Mouse (Mus musculus) gastrocnemius, postnatal 4 days (tissue): Measurements from ENCODE around the gene Atp6v1g2. TPM values are rescaled to one million over a fixed set of nuclear protein-coding genes. Genes with fewer than 3 reads are reported as not detected.
"Not testable (repeated sequence)": the region's sequence is repeated elsewhere in the genome, so short reads cannot be mapped to it uniquely, and the experiment has no call there.

Experiments
- DNase-seq, 2 experiments: peaks; one replicate each; pipeline ENCODE4 v3.0.0; 2021 to 2022; ENCODE audit warnings: low spot score in 2 of 2, mixed read lengths in 2 of 2
- total RNA-seq, 2 experiments: library from RNA; stranded (reverse); gene quantifications; 2 replicates each; pipeline ENCODE4 v1.2.3; 2021

The Atp6v1g2 gene
- total RNA-seq, 2 experiments from 2014 or later: 2.7 to 3.2 TPM

DNA sequence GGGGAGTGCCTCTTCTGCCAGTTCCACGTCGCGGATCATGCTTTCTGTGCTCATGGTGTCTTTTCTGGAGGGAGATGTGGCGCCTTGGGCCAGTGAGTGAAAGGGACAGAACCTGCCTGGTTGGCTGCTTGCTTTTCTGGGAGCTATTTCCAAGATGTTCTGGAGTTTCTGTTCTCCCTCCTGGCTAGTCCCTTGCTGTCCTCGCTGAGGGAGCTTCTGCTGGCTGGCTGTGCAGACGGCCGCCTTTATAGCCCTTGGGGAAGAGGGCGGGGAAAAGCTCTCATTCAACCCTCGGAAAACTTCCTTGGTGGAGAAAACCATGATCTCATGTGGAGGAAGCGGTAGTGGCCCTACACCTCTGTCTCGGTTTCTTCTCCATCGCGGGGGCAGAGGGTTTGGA lies 31.7 kb upstream of the Atp6v1g2 start, which contains the start of gene Tnf:
TSS of gene Tnf (minus strand) at position 221 of the 400 bp plus-strand sequence.
- peak in 1 of 2 experiments; percentile 52 for DNase-seq

DNA sequence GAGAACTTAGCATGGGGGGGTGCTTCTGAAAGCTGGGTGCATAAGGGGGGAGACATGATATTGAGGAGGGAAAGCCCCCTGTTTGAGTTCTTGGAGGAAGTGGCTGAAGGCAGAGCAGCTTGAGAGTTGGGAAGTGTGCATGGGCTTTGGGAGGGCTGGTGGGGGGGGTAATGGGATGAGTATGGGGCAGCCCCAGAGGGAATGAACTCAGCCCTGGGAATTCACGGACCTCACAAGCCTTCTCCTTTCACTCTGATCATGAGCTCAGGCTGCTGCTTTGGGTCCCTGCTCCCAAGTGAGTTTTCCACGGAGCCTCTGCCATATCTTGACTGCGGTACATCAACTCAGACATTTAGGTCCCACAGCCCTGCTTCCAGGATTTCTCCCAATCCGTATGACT lies 31.0 kb upstream of the Atp6v1g2 start:
- no peak for DNase-seq

DNA sequence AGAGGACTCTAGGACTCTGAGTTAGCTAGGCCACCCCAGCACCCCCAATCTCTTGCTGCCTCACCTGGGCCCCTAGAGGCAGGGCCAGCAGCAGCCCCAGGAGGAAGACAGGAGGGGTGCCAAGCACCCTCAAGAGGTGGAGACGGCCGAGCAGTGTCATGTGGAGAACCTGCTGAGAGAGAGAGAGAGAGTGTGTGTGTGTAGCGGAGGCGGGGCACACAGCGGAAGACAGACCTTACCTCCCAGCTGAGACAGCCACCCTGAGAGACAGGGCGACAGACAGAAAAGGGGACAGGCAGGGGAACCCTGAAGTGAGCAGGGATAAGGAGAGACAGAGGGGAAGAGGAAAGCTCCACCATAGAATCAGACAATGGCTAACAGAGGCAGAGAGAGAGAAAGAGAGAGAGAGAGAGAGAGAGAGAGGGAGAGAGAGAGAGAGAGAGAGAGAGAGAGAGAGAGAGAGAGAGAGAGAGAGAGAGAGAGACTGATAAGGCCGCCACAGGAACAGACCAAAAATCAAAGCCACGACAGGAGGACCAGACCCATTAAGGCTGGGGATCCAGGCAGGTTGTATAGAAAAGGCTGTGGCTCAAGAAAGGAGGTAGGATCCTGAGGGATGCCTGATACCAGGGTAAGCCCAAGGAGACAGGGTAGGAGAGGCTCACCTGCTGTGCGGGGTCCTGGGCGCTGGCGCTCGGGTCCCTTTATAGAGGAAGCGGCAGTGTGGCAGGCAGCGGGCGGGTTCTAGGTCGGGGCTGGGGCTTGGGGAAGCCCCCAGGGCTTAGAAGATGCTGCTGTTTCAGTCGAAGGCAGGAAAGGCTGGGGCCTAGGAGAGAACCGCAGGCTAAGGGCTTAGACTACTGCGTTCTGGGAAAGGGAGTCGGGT lies 28.7 kb upstream of the Atp6v1g2 start, which contains the start of gene Lta:
TSS of gene Lta (minus strand) at position 858 of the 886 bp plus-strand sequence.
- no peak for DNase-seq

DNA sequence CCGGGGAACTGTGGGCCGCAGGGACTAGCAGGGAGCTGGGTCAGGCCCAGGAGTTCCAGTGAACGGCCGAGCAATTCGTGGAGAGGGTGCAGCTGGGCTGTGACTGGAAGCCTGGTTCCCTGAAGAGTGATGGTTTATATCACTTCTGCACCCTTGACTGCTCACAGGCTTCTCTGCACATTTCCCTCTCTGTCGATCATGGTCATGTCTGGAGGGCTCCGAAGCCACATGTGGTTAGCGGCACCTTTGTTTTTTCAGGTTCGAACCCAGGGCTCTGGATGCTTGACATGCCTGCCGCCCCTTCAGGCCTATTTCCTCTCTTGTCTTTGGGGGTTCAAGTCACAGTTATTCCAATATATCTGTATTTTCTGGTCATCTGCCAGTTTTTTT lies 28.1 kb upstream of the Atp6v1g2 start:
- no peak for DNase-seq

DNA sequence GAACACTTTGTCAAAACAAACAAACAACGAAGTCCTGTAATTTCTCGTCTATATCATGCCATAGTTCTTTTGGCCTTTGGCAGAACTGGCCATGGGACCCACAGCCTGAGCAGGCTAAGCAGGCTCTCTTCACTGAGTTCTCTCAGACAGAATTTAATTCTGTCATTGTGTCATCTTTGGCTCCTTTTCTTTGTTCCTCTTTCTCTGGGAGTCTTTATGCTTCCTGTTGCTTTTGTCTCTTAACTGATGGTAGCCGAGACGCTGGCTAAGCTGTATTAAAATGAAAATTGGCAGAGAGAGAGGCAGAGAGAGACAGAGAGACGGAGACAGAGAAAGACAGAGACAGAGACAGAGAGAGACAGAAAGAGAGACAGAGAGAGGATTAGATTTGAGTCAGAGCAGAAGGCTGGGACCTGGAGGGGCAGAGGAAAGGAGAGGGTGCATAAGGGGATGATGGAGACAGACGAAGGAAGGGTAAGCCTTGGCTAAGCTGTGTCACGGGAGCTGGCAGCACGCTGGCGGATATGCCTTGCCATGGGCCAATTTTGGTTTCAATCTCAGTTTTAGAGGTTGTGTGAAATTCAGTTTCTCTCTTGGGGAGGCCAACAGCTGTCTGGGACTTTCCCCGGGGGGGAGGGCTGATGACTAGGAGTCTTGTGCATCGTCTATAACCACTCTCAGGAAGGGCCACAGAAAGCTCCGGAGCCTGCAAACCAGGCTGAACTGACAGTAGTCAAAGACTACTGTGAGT lies 23.5 kb upstream of the Atp6v1g2 start:
- DNase-seq: no peak

DNA sequence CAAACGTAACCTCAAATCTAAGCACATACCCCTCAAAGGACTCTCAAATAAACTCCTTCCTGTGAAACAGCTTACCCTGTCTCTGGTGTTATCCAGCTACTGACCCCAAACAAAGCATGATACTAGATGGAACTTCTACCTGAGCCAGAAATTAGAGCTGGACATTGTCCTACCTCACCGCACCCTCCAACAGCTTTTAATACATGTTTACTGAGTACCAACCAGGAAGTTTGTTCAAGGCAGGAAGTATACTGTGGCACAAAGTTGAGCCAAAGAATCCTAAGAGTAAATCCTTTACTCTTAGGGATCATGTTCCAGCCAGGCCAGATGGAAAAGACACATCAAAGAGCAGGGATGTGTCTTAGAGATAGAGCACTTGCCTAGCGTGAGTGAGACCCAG lies 22.9 kb upstream of the Atp6v1g2 start:
- DNase-seq: no peak

DNA sequence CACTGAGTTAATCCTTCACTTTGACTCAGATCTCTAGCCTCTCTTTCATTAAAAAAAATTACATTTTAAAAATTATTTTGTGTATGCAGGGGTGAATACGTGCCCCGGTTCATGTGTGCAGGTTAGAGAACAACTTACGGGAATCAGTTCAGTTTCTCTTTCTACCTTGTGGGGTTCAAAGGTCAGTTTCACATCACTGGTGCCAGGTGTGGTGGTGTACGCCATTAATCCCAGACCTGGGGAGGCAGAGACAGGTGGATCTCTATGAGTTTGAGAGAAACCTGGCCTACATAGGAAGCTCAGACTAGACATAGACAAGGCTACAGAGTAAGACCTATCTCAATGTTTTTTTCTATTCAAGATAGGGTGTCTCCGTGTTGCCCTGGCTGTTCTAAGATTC lies 20.4 kb upstream of the Atp6v1g2 start:
- no peak for DNase-seq

DNA sequence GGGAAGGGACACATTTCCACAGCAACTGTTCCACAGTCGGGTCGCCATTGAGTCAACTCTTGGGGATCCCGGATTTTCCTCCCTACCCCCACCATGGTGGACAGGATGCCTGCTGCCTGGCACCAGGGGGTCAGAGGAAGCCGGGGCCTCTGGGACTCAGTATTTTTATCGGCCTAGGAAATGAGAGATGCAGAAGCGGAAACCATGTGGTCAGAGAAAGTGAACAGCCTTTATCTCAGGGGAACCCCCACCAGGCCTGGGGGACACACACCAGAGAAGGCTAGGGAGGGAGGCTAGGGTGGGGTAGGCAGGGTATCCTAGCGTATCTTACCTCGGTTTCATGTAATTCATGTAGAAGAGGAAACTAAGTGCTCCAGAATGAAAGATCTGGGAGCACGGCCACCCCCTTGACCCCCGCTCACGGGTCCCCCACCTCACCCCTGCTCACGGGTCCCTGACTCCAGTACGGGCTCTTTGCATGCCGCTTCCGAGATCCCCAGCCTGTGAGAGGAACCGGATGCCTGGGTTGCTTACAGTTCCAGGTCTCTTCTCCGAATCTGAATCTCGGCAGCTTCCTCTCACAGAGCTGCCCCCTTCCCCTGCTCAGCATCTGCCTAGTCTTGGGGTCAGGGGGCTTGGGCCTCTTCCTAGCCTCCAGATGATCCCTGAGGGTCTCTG lies 14.8 kb upstream of the Atp6v1g2 start:
- DNase-seq: no peak

DNA sequence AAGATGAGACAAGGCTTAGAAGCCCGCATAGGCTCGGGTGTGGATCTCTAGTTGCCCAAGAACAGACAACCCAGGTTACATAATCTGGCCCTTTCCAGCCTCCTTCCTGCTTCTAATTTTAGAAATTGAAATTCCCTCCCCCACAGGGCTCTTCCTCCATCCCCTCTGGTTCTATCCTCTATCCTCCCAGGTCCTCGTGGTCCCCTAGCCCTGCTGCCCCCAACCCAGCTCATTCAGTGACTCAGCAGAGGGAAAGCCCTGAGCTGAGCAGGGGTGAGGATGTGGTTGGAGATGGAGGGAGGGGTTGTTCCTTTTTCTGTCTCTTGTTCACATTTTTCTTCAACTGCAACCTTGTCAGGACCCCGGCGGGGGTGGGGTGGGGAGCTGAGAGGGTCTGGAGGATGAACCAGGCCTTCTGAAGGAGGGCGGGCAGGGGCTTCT lies 13.8 kb upstream of the Atp6v1g2 start:
- DNase-seq: no peak

DNA sequence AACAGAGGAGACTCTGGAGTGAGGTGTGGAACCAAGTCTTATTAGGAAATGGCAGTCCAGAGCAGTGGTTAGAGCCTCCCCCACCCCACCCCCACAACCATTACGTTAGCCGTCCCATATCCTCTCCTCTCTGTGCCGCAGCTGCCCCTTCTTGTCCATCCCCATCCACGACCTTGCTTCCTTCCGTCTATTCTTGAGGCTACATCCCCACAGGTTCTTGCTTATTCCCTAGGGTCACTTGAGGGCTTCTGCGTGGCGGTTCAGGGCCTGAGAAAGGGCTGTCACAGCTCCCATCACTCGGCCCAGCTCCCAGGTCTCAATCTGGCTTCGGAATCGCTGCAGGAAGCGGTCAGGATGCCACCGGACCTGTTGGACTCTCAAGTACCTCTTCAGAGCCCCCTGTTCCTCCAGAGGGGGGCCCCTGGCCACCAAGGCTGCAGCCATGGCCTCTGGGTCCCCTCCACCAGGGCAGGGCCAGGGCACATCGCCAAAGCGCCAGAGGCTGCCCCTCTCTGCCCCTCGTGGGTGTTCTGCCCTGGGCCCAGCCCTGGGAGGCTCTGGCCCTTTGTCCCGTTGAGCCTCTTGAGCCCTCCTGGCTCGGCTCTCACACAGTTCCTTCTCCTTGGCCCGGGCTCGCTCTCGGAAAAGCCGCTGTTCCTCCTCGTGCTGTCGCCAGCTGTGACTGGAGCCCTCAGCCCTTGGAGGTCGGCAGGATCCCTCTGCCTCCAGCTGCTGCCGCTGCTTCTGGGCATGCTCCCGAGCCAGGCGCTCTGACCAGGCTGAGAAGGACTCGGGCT lies 13.1 kb upstream of the Atp6v1g2 start, which contains the start of gene Gm16181:
TSS of gene Gm16181 (plus strand) at position 679 of the 797 bp plus-strand sequence.
- DNase-seq: peak in 1 of 2 experiments; percentile 60

DNA sequence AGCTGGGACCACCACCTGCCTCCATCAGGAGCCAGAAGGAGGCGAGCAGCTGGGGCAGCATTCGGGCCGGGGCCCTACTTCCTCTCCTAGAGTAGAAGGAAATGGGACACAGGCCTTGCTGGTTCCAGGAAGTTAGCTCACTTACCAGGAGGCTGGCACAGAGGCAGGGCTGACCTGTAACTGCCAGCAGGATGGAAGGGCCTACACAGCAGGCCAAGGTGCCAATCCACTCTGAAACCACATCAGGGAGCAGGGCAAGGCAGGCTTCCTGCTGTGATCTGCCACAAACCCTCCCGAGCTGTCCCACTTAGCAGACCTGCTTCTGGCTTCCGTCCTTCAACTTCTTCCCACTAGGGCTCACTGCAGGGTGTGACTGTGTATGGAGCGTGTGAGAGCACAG lies 11.2 kb upstream of the Atp6v1g2 start:
- DNase-seq: no peak

DNA sequence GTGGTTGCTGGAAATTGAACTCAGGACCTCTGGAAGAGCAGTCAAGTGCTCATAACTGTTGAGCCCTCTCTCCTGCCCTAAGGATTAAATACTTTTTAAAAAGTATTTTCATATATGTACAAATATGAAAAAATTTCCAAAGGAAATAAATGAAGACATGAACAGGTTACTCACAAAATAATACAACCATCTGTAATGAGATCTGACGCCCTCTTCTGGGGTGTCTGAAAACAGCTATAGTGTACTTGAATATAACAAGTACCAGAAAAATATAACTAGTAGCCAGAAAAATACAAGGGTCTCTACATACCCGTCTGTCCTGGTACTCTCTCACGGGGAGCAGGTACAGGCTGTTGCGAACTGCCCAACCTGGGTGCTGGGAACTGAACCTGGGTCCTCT lies 8.8 kb upstream of the Atp6v1g2 start:
- no peak for DNase-seq

DNA sequence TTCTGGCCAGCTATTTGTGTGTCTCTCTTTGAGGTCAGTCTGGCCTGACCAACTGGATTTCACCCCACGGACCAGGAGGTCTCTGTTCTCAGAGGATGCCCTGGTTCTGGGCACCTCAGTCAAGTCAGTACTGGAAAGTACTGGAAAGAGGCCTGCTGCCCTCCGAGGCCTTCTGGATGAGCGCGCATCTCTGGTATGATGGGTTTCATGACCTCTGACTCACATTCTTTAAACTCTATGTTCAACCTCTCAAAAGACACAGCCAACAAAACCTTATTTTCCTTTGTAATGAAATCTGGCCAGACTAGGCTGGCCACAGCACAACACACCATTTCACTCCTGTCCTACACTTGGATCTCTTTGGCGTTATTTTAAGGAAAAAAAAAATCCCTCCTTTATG lies 8.0 kb upstream of the Atp6v1g2 start:
- DNase-seq: no peak

DNA sequence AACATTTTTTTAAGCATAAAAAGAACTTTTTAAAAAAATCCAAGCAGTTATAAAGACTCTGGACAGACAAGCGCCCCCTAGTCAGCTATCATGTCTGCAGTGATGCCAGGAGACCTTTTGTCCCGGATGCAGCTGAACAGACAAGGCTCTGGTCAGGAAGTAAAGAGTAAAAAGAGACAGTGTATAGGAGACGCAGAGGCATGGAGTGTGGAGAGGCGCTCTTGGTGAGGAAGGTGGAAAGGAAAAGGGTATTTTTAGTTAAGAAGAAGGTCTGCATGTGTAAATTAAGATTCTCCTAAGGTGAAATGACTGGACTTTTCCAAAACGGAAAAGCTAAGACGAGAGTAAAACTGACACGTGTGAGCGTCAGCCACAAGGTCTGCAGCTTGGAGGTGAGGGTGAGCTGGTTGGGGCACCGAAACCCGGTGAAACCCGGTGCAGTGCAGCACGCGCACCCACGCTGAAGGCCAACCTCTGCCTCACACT lies 6.9 kb upstream of the Atp6v1g2 start:
- DNase-seq: no peak

DNA sequence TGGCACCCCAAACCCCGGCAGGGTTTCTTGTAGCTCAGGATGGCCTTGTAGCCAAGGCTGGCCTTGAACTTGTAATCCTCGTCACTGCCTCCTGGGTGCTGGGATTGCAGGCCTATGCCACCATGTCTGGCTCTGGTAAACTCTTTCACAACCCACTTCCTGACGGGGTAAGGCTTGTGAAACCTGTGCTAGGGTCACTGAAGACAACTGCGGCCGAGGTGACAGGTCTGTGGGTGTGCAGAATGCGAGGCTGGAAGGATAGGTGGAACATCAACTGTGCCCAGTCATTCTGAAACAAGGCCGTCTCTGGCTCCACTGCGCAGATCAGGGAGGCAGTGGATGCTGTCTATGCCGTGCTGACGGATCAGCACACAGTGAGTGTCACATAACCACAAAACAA lies 2.4 kb upstream of the Atp6v1g2 start:
- no peak for DNase-seq

DNA sequence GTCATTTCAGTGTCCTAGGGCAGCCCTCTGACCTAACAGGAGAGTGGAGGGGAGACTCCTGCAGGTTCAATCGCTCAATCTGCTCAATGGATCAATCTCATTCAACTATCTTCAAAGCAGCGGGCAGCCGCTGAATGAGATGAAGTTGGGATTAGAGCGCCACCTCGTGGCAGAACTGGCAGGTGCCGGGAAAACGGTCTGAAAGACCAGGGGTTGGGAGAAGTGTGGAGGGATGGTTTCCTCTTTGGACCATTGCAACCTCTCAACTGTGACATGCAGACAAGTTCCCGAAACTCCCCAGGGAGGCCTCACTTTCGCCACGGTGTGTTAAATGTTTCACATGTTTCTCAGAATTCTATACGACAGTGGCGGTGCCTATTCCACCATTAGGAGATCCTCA lies 1.4 kb upstream of the Atp6v1g2 start:
- peak; percentile 73 to 83 for DNase-seq

DNA sequence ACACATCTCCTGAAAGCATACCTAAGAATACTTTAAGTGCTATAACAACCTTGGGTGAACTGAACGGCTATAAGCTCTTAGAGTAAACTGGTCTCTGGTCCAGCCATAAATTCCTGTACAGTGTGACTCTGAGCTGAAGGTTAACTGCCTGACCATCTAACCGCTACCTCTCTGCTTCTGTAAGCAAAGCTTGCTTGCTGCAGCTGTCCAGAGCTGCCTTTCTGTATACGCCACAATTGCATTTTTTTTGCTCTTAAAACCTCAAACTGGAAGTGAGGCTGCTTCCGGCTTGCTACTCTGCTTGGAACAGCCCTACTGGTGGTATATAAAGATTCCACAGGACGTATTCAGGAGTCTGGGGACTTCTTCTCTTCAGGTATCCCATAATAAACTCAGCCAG lies 801 bp upstream of the Atp6v1g2 start:
- no peak for DNase-seq

DNA sequence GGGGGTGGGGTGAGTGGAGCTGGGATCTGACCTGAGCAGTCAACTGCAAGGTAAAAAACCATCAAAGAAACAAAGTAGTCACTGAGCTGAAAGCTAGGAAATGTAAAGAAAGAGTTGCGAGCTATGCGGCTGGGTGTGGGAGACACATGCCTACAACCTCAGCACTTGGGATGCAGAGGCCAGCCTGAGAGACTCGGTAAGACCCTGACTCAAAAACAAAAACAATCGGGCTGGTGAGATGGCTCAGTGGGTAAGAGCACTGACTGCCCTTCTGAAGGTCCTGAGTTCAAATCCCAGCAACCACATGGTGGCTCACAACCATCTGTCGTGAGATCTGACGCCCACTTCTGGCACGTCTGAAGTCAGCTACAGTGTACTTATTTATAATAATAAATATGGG lies 630 bp downstream of the Atp6v1g2 start:
- DNase-seq: not testable (repeated sequence)

DNA sequence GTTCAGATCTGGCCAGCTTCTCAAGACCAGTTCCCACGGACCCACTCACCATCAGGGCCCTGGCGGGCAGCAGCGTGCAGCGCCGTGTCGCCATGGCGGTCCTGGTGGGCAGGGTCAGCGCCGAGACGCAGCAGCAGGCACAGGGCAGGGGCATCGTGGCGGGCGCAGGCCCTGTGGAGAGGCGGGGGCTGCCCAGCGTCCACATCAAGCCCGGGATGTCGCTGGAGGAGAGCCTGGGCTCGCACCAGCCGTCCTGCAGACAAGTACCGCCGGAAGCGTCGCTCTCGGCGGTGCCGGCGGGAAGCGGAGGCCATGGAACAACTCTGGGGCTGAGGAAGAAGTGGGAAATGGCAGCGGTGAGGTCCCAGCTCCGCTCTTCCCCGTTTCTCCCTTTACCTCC lies 1.4 kb downstream of the Atp6v1g2 start:
- peak in 1 of 2 experiments; percentile 46 for DNase-seq

DNA sequence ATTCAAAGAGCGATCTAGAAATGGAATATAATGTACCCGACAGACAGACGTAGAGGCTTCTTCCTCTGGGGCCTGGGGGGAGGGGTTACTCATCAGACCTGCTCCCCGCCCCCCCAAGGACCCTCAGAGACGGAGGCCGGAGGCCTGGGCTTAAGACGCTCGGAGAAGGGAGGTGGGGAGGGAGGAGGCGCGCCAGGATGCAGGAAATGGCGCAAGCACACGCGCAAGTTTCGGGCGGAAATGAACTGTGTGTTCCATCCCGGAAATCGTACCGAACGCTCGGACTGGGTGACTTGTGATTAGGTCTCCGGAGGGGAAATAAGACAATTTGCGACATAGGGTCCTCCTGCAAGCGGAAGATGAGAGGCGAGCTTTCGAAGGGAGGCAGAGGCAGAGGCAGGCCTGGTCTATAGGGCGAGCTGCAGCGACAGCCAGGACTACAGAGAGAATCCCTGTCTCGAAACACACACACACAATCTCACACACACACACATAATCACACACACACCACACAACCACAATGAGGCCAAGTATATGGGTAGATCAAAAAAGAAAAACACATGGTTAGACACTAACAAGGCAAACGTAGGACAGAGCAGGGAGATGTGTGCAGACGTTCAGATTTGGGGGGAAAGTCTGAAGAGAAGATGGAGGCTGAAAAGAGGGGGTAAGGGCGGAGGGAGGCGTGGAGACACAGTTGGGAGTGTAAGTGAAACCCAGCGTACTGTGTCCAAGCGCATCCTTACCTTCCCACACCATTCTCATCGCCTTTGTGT lies 2.3 kb downstream of the Atp6v1g2 start, which contains the start of gene Nfkbil1:
TSS of gene Nfkbil1 (minus strand) at position 179 of the 776 bp plus-strand sequence.
- peak; percentile 72 to 89 for DNase-seq
